Mouse (Mus musculus) intestine, embryonic 16.5 days (tissue): ENCODE data around the gene Siva1. TPM values are rescaled to one million over a fixed set of nuclear protein-coding genes. Genes with fewer than 3 reads are reported as not detected.

Experiments
- microRNA-seq: library from miRNA; unstranded; fragments of <30 nt; microRNA quantifications from one replicate; pipeline ENCODE4, GENCODE M21; 2016
- polyA plus RNA-seq: library from polyadenylated mRNA; unstranded; fragments of >200 nt; fragmentation: Nextera tagmentation; extraction: Ambion mirVana; gene quantifications from 2 replicates; pipeline ENCODE4 v1.2.1, GENCODE M21; 2015

The Siva1 gene
- polyA plus RNA-seq, 1 experiment from 2014 or later, result 186 TPM

Small RNA genes lying within 50 kb of the gene (microRNA-seq; reads per million reads assigned to microRNA genes)
- 1.6 reads per million for gene Mir6939

Other genes starting within 250 kb of the Siva1 start
- 0.10 and 0.18 TPM in 2 replicates for gene A530016L24Rik, start 155.2 kb upstream of the Siva1 start, polyA plus RNA-seq
- 2.5 and 2.8 TPM in 2 replicates for gene Tmem179, start 127.9 kb upstream of the Siva1 start, polyA plus RNA-seq
- gene Inf2, start 55.9 kb upstream of the Siva1 start, polyA plus RNA-seq, result 1.6 and 2.6 TPM in 2 replicates
- gene Adssl1, start 24.6 kb upstream of the Siva1 start, polyA plus RNA-seq, result 2.1 and 2.7 TPM in 2 replicates
- 56.5 and 65.5 TPM in 2 replicates for gene Akt1, start 30.2 kb downstream of the Siva1 start, polyA plus RNA-seq
- gene Zbtb42, start 34.1 kb downstream of the Siva1 start, polyA plus RNA-seq, result 6.8 and 8.2 TPM in 2 replicates
- gene Cep170b, start 75.8 kb downstream of the Siva1 start, polyA plus RNA-seq, result 12.4 and 13.2 TPM in 2 replicates
- gene Pld4, start 116.0 kb downstream of the Siva1 start, polyA plus RNA-seq, result 12.2 and 13.0 TPM in 2 replicates
- 2.3 and 2.8 TPM in 2 replicates for gene Ahnak2, start 158.0 kb downstream of the Siva1 start, polyA plus RNA-seq
- gene Clba1, start 164.3 kb downstream of the Siva1 start, polyA plus RNA-seq, result 3.4 and 4.1 TPM in 2 replicates
- gene Cdca4, start 184.7 kb downstream of the Siva1 start, polyA plus RNA-seq, result 69.2 and 79.6 TPM in 2 replicates
- 0.40 and 0.48 TPM in 2 replicates for gene Gpr132, start 223.5 kb downstream of the Siva1 start, polyA plus RNA-seq